Mouse (Mus musculus): ENCODE measurements around the gene Bst1. TPM values are rescaled to one million over a fixed set of nuclear protein-coding genes. Genes with fewer than 3 reads are reported as not detected.
A peak's percentile ranks its signal among the peaks of the same experiment; 100 is the strongest.

Gene Bst1
- total and polyA plus RNA-seq, 3 experiments = not detected

DNA sequence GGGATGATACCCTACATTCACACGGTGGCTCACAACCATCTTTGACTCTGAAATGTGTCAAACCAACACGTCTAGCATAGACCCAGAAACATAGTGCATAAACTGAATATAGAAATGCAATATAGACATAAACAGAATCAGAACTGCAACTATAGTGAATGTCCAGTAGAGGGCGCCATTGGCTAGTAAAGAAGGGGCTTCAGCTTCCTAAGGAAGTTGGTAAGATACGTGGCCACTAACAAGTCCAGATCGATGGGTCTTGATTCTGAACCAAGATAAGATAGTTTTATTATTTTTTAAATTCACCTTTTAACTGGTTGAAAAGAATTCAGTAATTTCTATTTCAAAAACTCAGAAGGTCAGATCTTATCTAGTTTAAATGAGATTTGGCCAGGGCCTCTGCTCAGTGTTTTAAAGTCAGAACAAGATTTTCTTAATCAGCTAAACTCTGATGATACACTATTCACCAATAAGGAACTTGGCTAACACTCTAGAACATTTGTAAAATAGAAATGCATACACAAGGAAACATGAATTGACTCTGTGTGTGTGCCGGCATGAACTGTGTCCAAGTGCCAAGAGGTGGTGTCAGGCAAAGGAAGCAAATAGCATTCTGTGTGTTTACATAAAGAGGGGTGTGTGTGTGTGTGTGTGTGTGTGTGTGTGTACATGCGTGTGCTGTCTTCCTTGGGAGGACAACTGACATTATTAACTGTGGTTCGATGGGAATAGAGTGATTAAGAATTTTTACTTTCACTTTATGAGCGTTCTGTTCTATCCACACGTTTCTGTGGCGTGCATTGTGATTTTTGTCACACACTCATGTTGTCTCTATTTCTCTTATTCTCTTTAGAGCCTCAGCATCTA is 22.7 kb downstream of the Bst1 start (continued):
- TF ChIP-seq ZNF384 (IDR thresholded peaks at IDR 0.05; ENCODE audit: low read depth, low read length) = no peak
- TF ChIP-seq ZKSCAN1 (IDR thresholded peaks at IDR 0.05; ENCODE audit: low read depth, low read length) = no peak
- TF ChIP-seq ZMIZ1 (IDR thresholded peaks at IDR 0.05; ENCODE audit: low read depth, low read length) = no peak
- no peak for TF ChIP-seq POLR2A (IDR thresholded peaks at IDR 0.05; ENCODE audit: control insufficient read depth in 1 of 2, insufficient read depth in 1 of 2, low read depth in 1 of 2, low read length in 2 of 2, poor library complexity in 1 of 2)
- TF ChIP-seq RAD21 (IDR thresholded peaks at IDR 0.05; ENCODE audit: low read depth, low read length) = peak; percentile 97
- TF ChIP-seq MEF2A (IDR thresholded peaks at IDR 0.05; ENCODE audit: extremely low read depth, insufficient replicate concordance, low read depth, low read length, poor library complexity, severe bottlenecking) = no peak
- TF ChIP-seq MYC (IDR thresholded peaks at IDR 0.05; ENCODE audit: low read depth, low read length) = no peak
- peak; percentile 77 for TF ChIP-seq GATA1 (IDR thresholded peaks at IDR 0.05; ENCODE audit: low read depth, low read length)
- TF ChIP-seq ETS1 (IDR thresholded peaks at IDR 0.05; ENCODE audit: low read depth, low read length) = no peak
- no peak for TF ChIP-seq CHD2 (IDR thresholded peaks at IDR 0.05; ENCODE audit: low read length)
- no peak; the same call in 1 of the 2 replicates for TF ChIP-seq MAFK (IDR thresholded peaks at IDR 0.05; ENCODE audit: borderline replicate concordance, low read depth, low read length)
- no peak; the same call in 1 of the 2 replicates for TF ChIP-seq HCFC1 (IDR thresholded peaks at IDR 0.05; ENCODE audit: low read depth, low read length)
- no peak for TF ChIP-seq NELFE (IDR thresholded peaks at IDR 0.05; ENCODE audit: low read depth, low read length)
- TF ChIP-seq POLR2AphosphoS5 (IDR thresholded peaks at IDR 0.05; ENCODE audit: borderline replicate concordance, low read depth, low read length) = no peak
- no peak for TF ChIP-seq MYB (IDR thresholded peaks at IDR 0.05; ENCODE audit: low read depth, low read length)
- TF ChIP-seq NRF1 (IDR thresholded peaks at IDR 0.05; ENCODE audit: insufficient read depth, low read depth, low read length, poor library complexity, severe bottlenecking) = no peak

DNA sequence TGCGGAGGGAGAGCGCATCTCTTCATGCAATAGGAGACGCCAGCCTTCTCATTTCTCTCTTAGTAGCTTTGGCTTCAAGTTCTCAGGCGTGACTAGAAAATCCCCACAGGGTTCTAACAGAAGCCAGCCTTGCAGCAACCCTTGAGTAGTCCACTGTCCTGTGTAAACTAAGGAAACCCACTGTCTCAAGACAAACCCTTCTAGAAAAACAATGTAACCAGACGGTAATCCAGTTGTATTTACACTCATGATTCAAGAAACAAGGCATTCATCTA is 23.3 kb downstream of the Bst1 start:
- peak overlapping the region; percentile 58 for H3K9ac ChIP-seq (ENCODE audit: control insufficient read depth, low read depth, low read length, poor library complexity, severe bottlenecking)

More for the DNA sequence above, 23.3 kb downstream of the Bst1 start:
- peak overlapping the region; percentile 77 to 82 for H3K4me3 ChIP-seq (ENCODE audit: control insufficient read depth in 1 of 2, insufficient read depth in 1 of 2, low read depth in 2 of 2, low read length in 2 of 2)
- peak; percentile 62 for DNase-seq (ENCODE audit: low read depth, low spot score)
- H3K9me3 ChIP-seq (replicated peaks; ENCODE audit: insufficient read depth, low read length) = no peaks in the 10 kb centered on the region
- no peaks in the 10 kb centered on the region; a peak in 1 of 4 replicates for H3K36me3 ChIP-seq (ENCODE audit: control insufficient read depth in 1 of 2, insufficient read depth in 2 of 2, low read length in 2 of 2)
- no peak overlapping the region for H3K27ac ChIP-seq (ENCODE audit: control insufficient read depth, low read depth, low read length)
- H3K27me3 ChIP-seq (ENCODE audit: control insufficient read depth in 1 of 2, insufficient read depth in 2 of 2, low read length in 2 of 2) = no peaks in the 10 kb centered on the region
- no peaks in the 10 kb centered on the region for H3K79me2 ChIP-seq (ENCODE audit: control insufficient read depth, insufficient read depth, low read length, poor library complexity)
- TF ChIP-seq MXI1 (IDR thresholded peaks at IDR 0.05; ENCODE audit: low read depth, low read length) (no peak), SMC3 (IDR thresholded peaks at IDR 0.05; ENCODE audit: low read depth, low read length) (no peak), ELF1 (IDR thresholded peaks at IDR 0.05; ENCODE audit: low read depth, low read length) (no peak), MEF2A (IDR thresholded peaks at IDR 0.05; ENCODE audit: extremely low read depth, insufficient replicate concordance, low read depth, low read length, poor library complexity, severe bottlenecking) (no peak), MAZ (IDR thresholded peaks at IDR 0.05; ENCODE audit: low read depth, low read length) (no peak), EP300 (IDR thresholded peaks at IDR 0.05; ENCODE audit: low read depth in 1 of 2, low read length in 2 of 2) (no peak), GABPA (IDR thresholded peaks at IDR 0.05; ENCODE audit: low read depth, low read length) (no peak), MYC (IDR thresholded peaks at IDR 0.05; ENCODE audit: low read depth, low read length) (no peak), SIN3A (IDR thresholded peaks at IDR 0.05; ENCODE audit: low read length) (no peak), NELFE (IDR thresholded peaks at IDR 0.05; ENCODE audit: low read depth, low read length) (no peak), POLR2A (IDR thresholded peaks at IDR 0.05; ENCODE audit: control insufficient read depth in 1 of 2, insufficient read depth in 1 of 2, low read depth in 1 of 2, low read length in 2 of 2, poor library complexity in 1 of 2) (no peak), MAX (IDR thresholded peaks at IDR 0.05; ENCODE audit: low read length) (no peak), CHD2 (IDR thresholded peaks at IDR 0.05; ENCODE audit: low read length) (no peak)
- H3K4me1 ChIP-seq (ENCODE audit: control insufficient read depth in 1 of 2, insufficient read depth in 2 of 2, low read length in 2 of 2) = peaks cover 0 to 2% of the 10 kb centered on the region in 2 experiments; a peak in 1 of 4 replicates
